Mouse (Mus musculus) adrenal gland, adult 2 months (tissue): Measurements from ENCODE around the gene Mapk8ip3. TPM values are rescaled to one million over a fixed set of nuclear protein-coding genes. Genes with fewer than 3 reads are reported as not detected.

ENCODE experiments used
- DNase-seq: peaks from one replicate; pipeline ENCODE4 v3.0.0; 2021
- polyA plus RNA-seq: library from polyadenylated mRNA; depleted of rRNA; stranded (reverse); fragments of >200 nt; gene quantifications from 2 replicates; pipeline ENCODE4 v1.2.3, GENCODE M21; 2012
- total RNA-seq, 2 experiments: library from RNA; stranded (reverse); gene quantifications; 2 replicates each; pipeline ENCODE4 v1.2.3; 2021

The Mapk8ip3 gene
- total and polyA plus RNA-seq, 3 experiments = 86.6 to 241 (median 129) TPM

- peak; percentile 29 for DNase-seq
These were observed 51.2 kb downstream of the Mapk8ip3 start for GRCm38 (mm10) chr17:24885356-24886133.

- peak; percentile 2 for DNase-seq
These were observed 52.4 kb downstream of the Mapk8ip3 start for GRCm38 (mm10) chr17:24884391-24884790.

GRCm38 (mm10) chr17:24881738-24882440, 54.9 kb downstream of the Mapk8ip3 start:
- no peak for DNase-seq

- DNase-seq = peak; percentile 36
These were observed 58.2 kb downstream of the Mapk8ip3 start for GRCm38 (mm10) chr17:24878531-24878930.

GRCm38 (mm10) chr17:24878117-24878397, 58.7 kb downstream of the Mapk8ip3 start:
- peak; percentile 69 for DNase-seq

- DNase-seq = no peak
These were observed 59.3 kb downstream of the Mapk8ip3 start for GRCm38 (mm10) chr17:24877336-24878116.

GRCm38 (mm10) chr17:24874989-24875388, 61.8 kb downstream of the Mapk8ip3 start:
- DNase-seq = no peak

GRCm38 (mm10) chr17:24874405-24874745, 62.4 kb downstream of the Mapk8ip3 start:
- no peak for DNase-seq

GRCm38 (mm10) chr17:24873695-24874404, 62.9 kb downstream of the Mapk8ip3 start:
- no peak for DNase-seq

GRCm38 (mm10) chr17:24867914-24868313, 68.9 kb downstream of the Mapk8ip3 start:
- DNase-seq = no peak

- no peak for DNase-seq
These were observed 71.0 kb downstream of the Mapk8ip3 start, which contains the start of gene Igfals for GRCm38 (mm10) chr17:24865776-24866175. Igfals (plus strand) TSS chr17:24865997.

- no peak for DNase-seq
These were observed 75.0 kb downstream of the Mapk8ip3 start for GRCm38 (mm10) chr17:24861785-24862184.

- DNase-seq = no peak
These were observed 76.7 kb downstream of the Mapk8ip3 start for GRCm38 (mm10) chr17:24860076-24860475.

GRCm38 (mm10) chr17:24858967-24859366, 77.8 kb downstream of the Mapk8ip3 start:
- no peak for DNase-seq

- DNase-seq = no peak
These were observed 78.8 kb downstream of the Mapk8ip3 start for GRCm38 (mm10) chr17:24857831-24858470.

- no peak for DNase-seq
These were observed 80.2 kb downstream of the Mapk8ip3 start for GRCm38 (mm10) chr17:24856589-24856988.

- DNase-seq = peak; percentile 50
These were observed 80.8 kb downstream of the Mapk8ip3 start for GRCm38 (mm10) chr17:24855838-24856464.

GRCm38 (mm10) chr17:24851381-24852125, 85.2 kb downstream of the Mapk8ip3 start:
- DNase-seq = no peak

GRCm38 (mm10) chr17:24850773-24851127, 86.0 kb downstream of the Mapk8ip3 start:
- DNase-seq = no peak

GRCm38 (mm10) chr17:24850065-24850772, 86.6 kb downstream of the Mapk8ip3 start, which contains the start of gene Fahd1:
Fahd1 (minus strand) TSS chr17:24850364.
- DNase-seq = peak; percentile 97
